Mouse (Mus musculus): ENCODE measurements around the gene Gins2.

DNA sequence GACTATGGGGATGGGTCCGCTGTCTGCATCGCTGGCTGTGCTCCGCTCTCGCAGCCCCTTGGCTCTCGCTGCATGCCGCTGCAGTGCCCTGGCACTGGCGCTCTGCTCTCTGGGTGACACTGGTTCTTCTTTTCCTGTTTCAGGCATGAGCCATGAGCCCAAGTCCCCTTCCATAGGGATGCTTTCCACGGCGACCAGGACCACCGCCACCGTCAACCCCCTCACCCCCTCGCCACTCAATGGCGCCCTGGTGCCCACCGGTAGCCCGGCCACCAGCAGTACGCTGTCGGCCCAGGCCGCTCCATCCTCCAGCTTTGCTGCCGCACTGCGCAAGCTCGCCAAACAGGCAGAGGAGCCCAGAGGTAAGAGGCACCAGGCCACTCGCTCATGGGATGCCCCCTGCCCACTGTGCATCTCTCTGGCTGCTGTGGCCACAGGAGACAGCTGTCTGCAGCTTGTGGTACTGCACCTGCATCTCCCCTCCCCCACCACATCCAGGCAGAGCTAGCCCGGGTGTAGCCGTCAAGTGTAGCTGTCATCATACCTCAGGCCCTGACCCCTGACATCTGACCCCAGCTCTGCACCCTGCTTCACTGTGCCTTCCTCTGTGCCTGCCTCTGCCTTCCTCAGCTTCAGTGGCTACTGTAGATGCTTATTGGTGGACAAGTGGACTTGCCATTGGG, 35.5 kb downstream of the Gins2 start:
- TF ChIP-seq TCF12 (IDR thresholded peaks at IDR 0.05; ENCODE audit: low read depth, low read length) (no peak), EP300 (IDR thresholded peaks at IDR 0.05; ENCODE audit: low read depth in 1 of 2, low read length in 2 of 2) (no peak), GATA1 (IDR thresholded peaks at IDR 0.05; ENCODE audit: low read depth, low read length) (no peak), CTCF (IDR thresholded peaks at IDR 0.05 in 2 of 3, conservative IDR thresholded peaks at IDR 0.05 in 1 of 3; ENCODE audit: control insufficient read depth in 1 of 3, insufficient read depth in 1 of 3, low read depth in 2 of 3, low read length in 3 of 3, poor library complexity in 1 of 3, severe bottlenecking in 1 of 3) (no peak), POLR2AphosphoS2 (IDR thresholded peaks at IDR 0.05; ENCODE audit: low read length) (no peak), KAT2A (conservative IDR thresholded peaks at IDR 0.05; ENCODE audit: low read depth, low read length) (no peak)
